Mouse (Mus musculus): ENCODE measurements around the gene Tbx2.

- no peak for TF ChIP-seq CTCF (IDR thresholded peaks at IDR 0.05; ENCODE audit: extremely low read depth, insufficient read length, insufficient replicate concordance, low read depth, low read length)
- TF ChIP-seq POLR2A (IDR thresholded peaks at IDR 0.05; ENCODE audit: low read depth, low read length), result no peak
These were observed 52.1 kb downstream of the Tbx2 start for GRCm38 (mm10) chr11:85884498-85884897.

Data from small intestine, adult 2 months (tissue).